Mouse (Mus musculus) adipocyte (in vitro differentiated cells): ENCODE results near the gene Rasgrf2.

Experiments
- DNase-seq: peaks from one replicate; pipeline ENCODE4 v3.0.0-alpha.2; 2016; ENCODE audit warnings: low spot score

Gene Rasgrf2

DNA sequence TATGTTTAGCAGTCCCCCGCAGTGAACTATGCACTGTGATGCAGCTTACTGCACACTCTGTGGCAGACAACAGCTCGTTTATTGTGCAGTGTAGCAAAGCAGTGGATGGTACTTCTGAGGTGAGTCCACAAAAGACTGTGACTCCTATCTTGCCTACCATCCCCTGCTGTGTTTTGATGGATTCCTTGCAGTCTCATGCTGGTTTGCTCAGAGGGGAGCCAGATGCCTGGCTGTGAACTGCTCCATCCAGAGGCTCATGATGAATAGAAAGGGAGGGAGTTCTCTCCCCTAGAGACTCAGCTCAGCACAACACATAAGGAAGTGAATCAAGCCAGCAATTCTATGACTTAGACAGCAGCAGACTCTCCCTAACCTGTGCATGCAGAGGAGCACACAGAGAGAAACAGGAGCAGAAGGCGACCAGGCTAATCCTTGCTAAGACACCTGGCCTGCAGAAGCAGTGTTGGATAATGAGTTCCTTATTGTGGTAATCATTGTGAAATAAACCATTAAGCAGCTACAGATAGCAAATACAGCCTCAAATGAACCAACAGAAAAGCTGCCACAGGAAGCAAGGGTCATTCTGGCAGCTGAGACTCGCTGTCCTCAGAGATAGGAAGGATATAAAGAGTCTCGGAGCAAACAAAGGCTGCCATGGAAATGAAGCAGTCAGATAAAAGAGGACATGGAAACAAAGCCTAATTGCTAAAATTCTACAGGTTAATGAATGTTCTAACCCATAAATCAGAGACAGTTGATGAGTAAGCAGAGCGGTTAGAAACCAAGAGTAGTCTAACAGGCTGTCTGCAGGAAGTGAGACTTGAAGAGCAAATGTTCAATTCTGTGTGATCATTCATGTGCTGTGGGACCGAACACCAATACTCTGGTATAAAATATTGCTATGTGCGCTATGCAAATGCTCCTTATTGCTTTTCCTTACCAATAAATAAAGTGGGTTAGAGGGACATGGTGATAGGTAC, 89.6 kb downstream of the Rasgrf2 start:
- DNase-seq = no peak

DNA sequence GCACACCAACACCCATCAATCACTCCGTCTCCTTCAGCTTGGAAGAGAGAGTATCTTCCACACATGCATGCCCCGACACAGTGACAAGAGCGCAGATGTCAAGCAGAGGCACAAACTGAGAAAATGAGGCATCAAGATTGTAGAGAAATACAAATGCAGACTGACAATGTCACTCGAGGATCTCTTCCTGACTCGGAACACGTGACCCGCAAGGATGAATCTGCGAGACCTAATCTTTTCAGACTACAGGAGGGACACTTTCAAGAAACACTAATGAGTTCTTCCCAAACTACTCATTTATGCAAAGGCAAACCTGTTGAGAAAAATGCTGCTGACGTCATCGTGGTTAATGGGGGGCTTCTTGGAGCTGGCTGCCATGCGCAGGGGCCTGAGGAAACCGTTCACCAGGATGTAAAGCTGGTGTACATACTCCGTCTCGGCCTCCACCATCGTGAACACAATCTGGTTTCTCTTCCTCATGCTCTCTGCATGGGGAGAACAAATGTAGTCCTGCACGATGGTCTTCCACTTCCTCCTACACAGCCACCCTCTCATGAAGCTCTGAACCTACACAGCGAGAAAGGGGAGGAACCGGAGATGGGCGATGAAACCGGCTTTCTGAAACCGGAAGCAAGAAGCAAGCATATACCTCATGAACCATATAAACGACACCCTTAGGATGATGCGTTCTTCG, 100.9 kb downstream of the Rasgrf2 start:
- DNase-seq = no peak

DNA sequence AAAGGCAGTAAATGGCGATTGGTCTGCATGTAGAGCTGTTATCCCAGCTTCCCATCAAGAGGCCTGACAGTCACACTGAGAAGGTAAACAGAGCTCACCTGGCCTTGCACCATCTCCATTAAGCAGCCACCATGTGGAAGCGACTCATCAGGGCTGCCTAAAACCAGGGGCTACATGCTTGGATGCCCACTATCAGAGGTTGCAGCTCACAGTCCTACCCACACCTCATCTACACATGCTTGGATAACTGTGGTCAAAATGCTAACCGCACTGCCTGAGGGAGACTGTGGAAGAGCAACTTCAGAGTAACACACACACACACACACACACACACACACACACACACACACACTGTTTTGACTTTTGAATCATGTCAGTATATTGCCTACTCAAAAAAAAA, 101.8 kb downstream of the Rasgrf2 start:
- DNase-seq = no peak

DNA sequence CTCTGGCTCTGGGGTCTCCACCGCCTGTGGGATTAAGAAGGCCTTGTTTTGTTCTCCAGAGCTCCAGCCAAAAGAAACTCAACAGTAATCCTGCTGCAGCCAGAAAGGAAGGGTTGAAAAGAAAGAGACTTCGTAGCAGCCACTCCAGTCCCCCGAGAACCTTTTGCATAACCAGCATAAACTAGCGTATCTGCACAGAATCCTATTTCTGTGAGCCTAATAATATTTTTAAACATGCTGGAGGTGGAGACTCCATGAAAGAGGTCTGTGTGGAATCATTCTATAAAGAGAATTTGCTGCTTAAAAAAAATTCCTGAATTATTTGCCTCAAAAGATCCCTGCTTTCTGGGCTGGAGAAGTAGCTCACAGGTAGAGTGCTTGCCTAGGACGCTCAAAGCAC, 103.5 kb downstream of the Rasgrf2 start:
- DNase-seq = no peak

DNA sequence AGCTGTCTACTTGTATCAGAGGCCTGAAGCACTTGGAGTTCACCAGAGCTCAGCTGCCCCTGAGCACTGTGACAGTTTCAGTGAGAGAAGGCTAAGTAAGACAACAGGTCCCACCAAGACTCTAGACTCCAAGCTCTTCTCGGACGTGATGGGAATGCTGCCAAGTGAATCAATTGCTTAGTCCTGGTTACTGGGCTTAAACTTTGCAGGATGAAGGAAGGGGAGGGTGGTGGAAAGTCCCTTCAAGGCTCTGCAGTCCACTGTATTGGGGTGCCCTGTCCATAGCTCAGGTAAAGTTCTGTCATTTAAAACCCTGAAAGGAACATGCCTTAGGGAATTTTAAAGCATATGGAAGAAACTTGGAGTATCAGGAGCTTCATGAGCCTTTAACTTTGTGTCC, 104.8 kb downstream of the Rasgrf2 start:
- DNase-seq = no peak

- no peak for DNase-seq
Measured at GRCm38 (mm10) chr13:92025124-92025523, 106.3 kb downstream of the Rasgrf2 start.

DNA sequence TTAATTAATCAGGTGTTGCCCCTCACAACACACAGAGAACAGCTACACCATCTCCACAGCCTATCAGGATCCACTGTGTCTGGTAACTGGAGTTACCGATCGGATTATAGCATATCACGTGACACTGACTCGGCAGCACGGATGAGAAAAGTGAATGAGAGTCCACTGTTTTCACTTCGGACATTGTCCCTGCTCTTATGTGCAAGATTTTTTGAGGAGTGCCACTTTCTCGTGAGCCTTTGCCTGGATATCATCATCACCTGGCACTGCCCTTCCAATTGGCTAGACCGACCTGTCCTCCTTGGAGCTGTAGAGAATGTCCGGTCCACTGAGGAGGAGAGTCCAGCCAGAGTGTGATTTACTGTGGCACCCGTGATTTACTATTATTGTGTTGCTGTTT, 109.3 kb downstream of the Rasgrf2 start:
- DNase-seq = no peak

- no peak for DNase-seq
Measured at GRCm38 (mm10) chr13:91996929-91997328, 134.5 kb downstream of the Rasgrf2 start.

DNA sequence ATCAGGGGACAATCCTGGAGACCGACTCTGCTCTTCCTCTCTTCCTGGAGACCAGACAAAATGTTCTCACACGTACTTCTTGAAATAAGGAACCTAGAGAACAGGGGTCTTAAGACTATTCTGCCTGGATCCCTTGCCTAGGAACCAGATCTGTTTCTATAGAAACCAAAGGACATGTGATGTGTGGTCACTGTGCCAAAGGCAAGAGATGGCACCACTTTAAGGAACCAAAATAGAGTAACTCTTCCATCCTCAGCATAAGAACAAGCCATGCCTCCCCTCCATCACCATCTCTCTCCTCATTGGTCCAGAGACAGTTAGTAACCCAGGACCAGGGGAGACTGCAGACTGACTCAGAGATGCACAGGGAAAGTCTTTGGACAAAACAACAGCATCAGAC, 140.0 kb downstream of the Rasgrf2 start:
- no peak for DNase-seq

DNA sequence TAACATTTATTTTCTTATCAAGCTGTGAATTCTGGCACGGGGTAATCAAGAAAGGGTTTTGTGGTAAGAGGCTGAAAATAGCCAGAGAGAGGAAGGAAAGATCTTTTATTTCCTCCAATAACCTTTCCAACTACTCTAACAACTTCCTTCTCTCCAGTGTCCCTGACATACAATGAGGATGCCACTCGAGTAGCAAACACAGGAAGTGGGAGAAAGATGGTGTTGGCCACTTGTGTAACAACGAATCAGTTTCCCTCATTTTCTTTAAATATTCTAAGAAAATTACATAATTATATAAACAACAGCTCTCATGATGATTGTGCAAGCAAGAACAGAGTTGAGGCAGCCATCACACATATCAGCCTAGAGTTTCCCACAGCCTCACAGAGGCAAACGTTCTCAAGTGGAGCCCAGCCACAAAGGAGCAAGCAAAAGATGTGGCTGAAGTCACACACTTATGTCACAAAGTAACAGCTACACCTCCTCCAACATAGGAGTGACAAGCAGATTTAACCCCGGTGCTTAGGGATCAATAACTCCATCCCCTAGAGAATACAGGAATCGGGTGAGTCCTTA, 140.7 kb downstream of the Rasgrf2 start:
- DNase-seq = peak; percentile 59

- DNase-seq = peak; percentile 59
Measured at GRCm38 (mm10) chr13:91988378-91988777, 143.1 kb downstream of the Rasgrf2 start.

- DNase-seq = no peak
Measured at GRCm38 (mm10) chr13:91986958-91987357, 144.5 kb downstream of the Rasgrf2 start.

DNA sequence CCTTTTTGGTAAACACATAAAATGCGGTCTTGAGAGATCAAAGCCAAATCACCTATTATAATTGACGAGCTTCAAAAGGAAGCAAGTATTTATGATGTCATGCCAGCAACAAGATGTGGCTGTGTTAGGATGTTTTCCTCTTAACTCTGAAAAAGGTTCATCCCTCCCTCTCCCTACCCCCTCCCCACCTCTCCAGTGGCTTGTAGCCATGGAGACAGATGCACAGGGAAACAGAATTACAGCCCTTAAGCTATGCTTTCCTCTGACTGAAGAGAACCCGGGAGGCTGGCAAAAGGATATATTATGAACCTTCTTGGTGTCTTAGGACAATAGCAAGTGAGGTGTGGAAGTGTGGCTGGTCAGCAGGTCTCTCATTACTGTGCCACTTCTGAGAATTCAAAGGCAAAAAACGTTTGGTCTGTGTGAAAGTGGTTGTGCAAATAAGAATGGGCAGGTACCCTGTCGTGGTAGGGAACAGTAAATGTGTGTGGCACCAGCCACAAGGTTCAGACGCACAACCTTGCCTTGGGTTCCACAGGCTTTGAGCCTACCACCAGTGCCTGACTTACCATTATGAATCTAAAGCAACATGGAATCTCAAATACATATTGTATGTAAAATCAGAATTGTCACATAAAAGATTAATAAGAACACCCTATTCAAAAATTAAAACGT, 145.4 kb downstream of the Rasgrf2 start:
- DNase-seq = no peak

DNA sequence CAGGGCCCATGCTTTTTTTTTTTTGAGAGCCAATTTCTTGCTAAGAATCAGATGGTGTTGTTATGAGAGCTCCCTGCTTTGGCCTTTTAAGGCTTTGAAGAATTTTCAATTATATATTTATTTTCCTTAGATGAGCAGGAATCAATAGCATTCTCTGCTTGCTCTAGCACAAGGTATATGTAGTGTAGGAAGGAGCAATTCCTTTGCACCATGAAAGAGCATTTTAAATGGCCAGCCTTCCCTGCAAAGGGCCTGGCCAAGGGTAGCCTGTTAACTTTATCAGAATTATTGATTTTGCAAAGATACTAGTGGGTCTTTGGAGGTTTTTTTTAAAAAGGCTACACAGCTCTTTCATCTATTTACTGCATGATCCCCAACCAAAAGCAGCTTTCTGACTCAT, 146.4 kb downstream of the Rasgrf2 start:
- DNase-seq = no peak

DNA sequence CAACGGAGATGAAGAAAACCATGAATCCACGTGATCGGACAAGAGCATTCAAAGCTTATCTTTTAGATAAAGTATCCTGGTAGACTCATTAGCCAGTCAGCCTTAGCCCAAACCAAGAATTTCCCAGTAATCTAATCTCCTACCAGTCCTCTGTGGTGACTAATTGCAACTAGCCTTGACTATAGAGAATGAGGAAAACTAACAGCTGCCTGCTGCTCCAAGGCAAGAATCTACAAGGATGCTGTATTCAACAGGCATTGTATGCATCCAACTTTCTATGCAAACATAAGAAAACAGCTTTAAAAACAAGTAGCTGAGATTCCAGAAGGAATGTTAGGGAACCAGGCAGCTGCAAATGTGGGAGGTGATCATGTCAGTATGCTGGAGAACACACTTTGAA, 149.4 kb downstream of the Rasgrf2 start:
- DNase-seq = no peak

- no peak for DNase-seq
Measured at GRCm38 (mm10) chr13:91981414-91981813, 150.0 kb downstream of the Rasgrf2 start.

GRCm38 (mm10) chr13:91976971-91977370, 154.5 kb downstream of the Rasgrf2 start:
- DNase-seq = no peak

GRCm38 (mm10) chr13:91976541-91976940, 154.9 kb downstream of the Rasgrf2 start:
- no peak for DNase-seq

GRCm38 (mm10) chr13:91974154-91974553, 157.3 kb downstream of the Rasgrf2 start:
- no peak for DNase-seq

- peak; percentile 62 for DNase-seq
Measured at GRCm38 (mm10) chr13:91971246-91971645, 160.2 kb downstream of the Rasgrf2 start.

GRCm38 (mm10) chr13:91956474-91956873, 175.0 kb downstream of the Rasgrf2 start:
- peak; percentile 54 for DNase-seq

GRCm38 (mm10) chr13:91955646-91956045, 175.8 kb downstream of the Rasgrf2 start:
- DNase-seq = peak; percentile 53
